Mouse (Mus musculus) spleen, adult 2 months (tissue): ENCODE results near the gene Ntm.

ENCODE experiments used
- CTCF ChIP-seq: fragments of 200-500 bp; IDR thresholded peaks from 2 replicates; pipeline ENCODE4 v1.5.1; 2011; ENCODE audit warnings: mild to moderate bottlenecking, inconsistent platforms; ENCODE audit not compliant: insufficient read depth, insufficient read length, insufficient replicate concordance; ENCODE audit errors: extremely low read depth
- POLR2A ChIP-seq: fragments of 200-500 bp; IDR thresholded peaks from 2 replicates; pipeline ENCODE4 v1.6.1; 2011; ENCODE audit warnings: low read depth, low read length, inconsistent platforms

GRCm38 (mm10) chr9:29298340-29298739 lies 664.6 kb downstream of the Ntm start:
- TF ChIP-seq CTCF, result no peak
- TF ChIP-seq POLR2A, result no peak
